Mouse (Mus musculus) neural tube, embryonic 12.5 days (tissue): ENCODE data around the gene Zfp36l1. TPM values are rescaled to one million over a fixed set of nuclear protein-coding genes. Genes with fewer than 3 reads are reported as not detected.

Experiments
- ATAC-seq: fragments of 200-750 bp; cut with Nextera tagmentation; 2 replicates; pipeline ENCODE4 v1.8.0; 2017; ENCODE audit warnings: low read depth, mild to moderate bottlenecking, moderate TSS enrichment, moderate library complexity; ENCODE audit not compliant: low FRiP score
- H3K27ac ChIP-seq: fragments of 300-500 bp; sonication (generic); 2 replicates; pipeline ENCODE4 v1.5.1; 2016
- H3K27me3 ChIP-seq: fragments of 300-500 bp; sonication (generic); replicated peaks from 2 replicates; pipeline ENCODE4 v1.6.1; 2016; ENCODE audit warnings: mild to moderate bottlenecking
- H3K36me3 ChIP-seq: fragments of 300-500 bp; sonication (generic); 2 replicates; pipeline ENCODE4 v1.6.1; 2016; ENCODE audit warnings: mild to moderate bottlenecking
- H3K4me1 ChIP-seq: fragments of 300-500 bp; sonication (generic); 2 replicates; pipeline ENCODE4 v1.6.1; 2016
- H3K4me2 ChIP-seq: fragments of 300-500 bp; sonication (generic); replicated peaks from 2 replicates; pipeline ENCODE4 v1.6.1; 2016; ENCODE audit warnings: mild to moderate bottlenecking
- H3K4me3 ChIP-seq: fragments of 300-500 bp; sonication (generic); 2 replicates; pipeline ENCODE4 v1.5.1; 2016
- H3K9ac ChIP-seq: fragments of 300-500 bp; sonication (generic); 2 replicates; pipeline ENCODE4 v1.6.1; 2016; ENCODE audit warnings: mild to moderate bottlenecking
- H3K9me3 ChIP-seq: fragments of 300-500 bp; sonication (generic); 2 replicates; pipeline ENCODE4 v1.6.1; 2016; ENCODE audit warnings: mild to moderate bottlenecking
- WGBS: fragments of 180-500 bp; shearing (Covaris S2); methylation state at CpG from one replicate; pipeline ENCODE4 v1.1.7; 2016; 5-methylcytosine and 5-hydroxymethylcytosine counted together
- polyA plus RNA-seq: library from polyadenylated mRNA; unstranded; fragments of >200 nt; fragmentation: Nextera tagmentation; extraction: Ambion mirVana; gene quantifications from 2 replicates; pipeline ENCODE4 v1.2.1, GENCODE M21; 2016

Gene Zfp36l1
- polyA plus RNA-seq, 1 experiment from 2014 or later: 73.0 TPM

GRCm38 (mm10) chr12:80127191-80127762 lies 14.5 kb upstream of the Zfp36l1 start:
- Histone ChIP-seq H3K9me3 (no peaks in the 10 kb centered on the region), H3K27me3 (no peaks in the 10 kb centered on the region), H3K4me3 (no peak overlapping the region), H3K4me2 (no peak overlapping the region), H3K4me1 (peaks cover 46% of the 10 kb centered on the region), H3K27ac (no peak overlapping the region), H3K36me3 (0 out of 2 replicates have a peak, but pooled peaks cover 3% of the 10 kb centered on the region), H3K9ac (no peak overlapping the region)
- ATAC-seq: no peak
- 94% methylated on average over 5 of the region's 5 CpGs for WGBS

GRCm38 (mm10) chr12:80125316-80125715 lies 12.5 kb upstream of the Zfp36l1 start:
- no peak overlapping the region for H3K4me2 ChIP-seq
- H3K27me3 ChIP-seq: no peaks in the 10 kb centered on the region
- H3K27ac ChIP-seq: no peak overlapping the region
- no peak overlapping the region for H3K4me3 ChIP-seq
- ATAC-seq: no peak
- no peaks in the 10 kb centered on the region for H3K9me3 ChIP-seq
- 95% methylated on average over 5 of the region's 5 CpGs for WGBS
- peaks cover 27% of the 10 kb centered on the region for H3K4me1 ChIP-seq
- H3K36me3 ChIP-seq: peaks cover 7% of the 10 kb centered on the region; the same call in 1 of the 2 replicates
- no peak overlapping the region for H3K9ac ChIP-seq

- Histone ChIP-seq H3K4me1 (peaks cover 21% of the 10 kb centered on the region), H3K36me3 (peaks cover 12% of the 10 kb centered on the region; the same call in 1 of the 2 replicates), H3K9ac (no peak overlapping the region), H3K27ac (no peak overlapping the region), H3K4me2 (no peak overlapping the region), H3K4me3 (no peak overlapping the region), H3K27me3 (no peaks in the 10 kb centered on the region), H3K9me3 (no peaks in the 10 kb centered on the region)
- 79% methylated on average over 3 of the region's 3 CpGs for WGBS
- ATAC-seq: no peak
Measured at GRCm38 (mm10) chr12:80124756-80125155, 11.9 kb upstream of the Zfp36l1 start.

- peaks cover 14% of the 10 kb centered on the region; the same call in 1 of the 2 replicates for H3K36me3 ChIP-seq
- no peak overlapping the region for H3K27ac ChIP-seq
- H3K4me1 ChIP-seq: peaks cover 16% of the 10 kb centered on the region
- H3K27me3 ChIP-seq: no peaks in the 10 kb centered on the region
- no peak overlapping the region for H3K4me2 ChIP-seq
- ATAC-seq: no peak
- H3K9ac ChIP-seq: no peak overlapping the region
- no peak overlapping the region for H3K4me3 ChIP-seq
- WGBS: 82% methylated on average over 3 of the region's 3 CpGs
- H3K9me3 ChIP-seq: no peaks in the 10 kb centered on the region
Measured at GRCm38 (mm10) chr12:80124211-80124610, 11.4 kb upstream of the Zfp36l1 start.

- H3K4me1 ChIP-seq: peaks cover 16% of the 10 kb centered on the region
- H3K9me3 ChIP-seq: no peaks in the 10 kb centered on the region
- peaks cover 14% of the 10 kb centered on the region; the same call in 1 of the 2 replicates for H3K36me3 ChIP-seq
- H3K27ac ChIP-seq: no peak overlapping the region
- H3K4me3 ChIP-seq: no peak overlapping the region
- no peak overlapping the region for H3K9ac ChIP-seq
- no peaks in the 10 kb centered on the region for H3K27me3 ChIP-seq
- no peak overlapping the region for H3K4me2 ChIP-seq
- WGBS: 56% methylated on average over 4 of the region's 4 CpGs
- no peak for ATAC-seq
Measured at GRCm38 (mm10) chr12:80123227-80123803, 10.5 kb upstream of the Zfp36l1 start.

- H3K27me3 ChIP-seq: no peaks in the 10 kb centered on the region
- H3K9ac ChIP-seq: no peak overlapping the region
- no peak overlapping the region for H3K4me3 ChIP-seq
- whole genome bisulfite sequencing: 83% methylated on average over 1 of the region's 1 CpGs
- no peak overlapping the region for H3K27ac ChIP-seq
- H3K9me3 ChIP-seq: no peaks in the 10 kb centered on the region
- peaks cover 12% of the 10 kb centered on the region; the same call in 1 of the 2 replicates for H3K36me3 ChIP-seq
- ATAC-seq: no peak
- peaks cover 19% of the 10 kb centered on the region for H3K4me1 ChIP-seq
- H3K4me2 ChIP-seq: no peak overlapping the region
Measured at GRCm38 (mm10) chr12:80121438-80121837, 8.6 kb upstream of the Zfp36l1 start.

GRCm38 (mm10) chr12:80118588-80118987 lies 5.8 kb upstream of the Zfp36l1 start:
- Histone ChIP-seq H3K9ac (no peak overlapping the region), H3K4me1 (peaks cover 25% of the 10 kb centered on the region), H3K27ac (no peak overlapping the region), H3K36me3 (peaks cover 11% of the 10 kb centered on the region; the same call in 1 of the 2 replicates), H3K9me3 (no peaks in the 10 kb centered on the region), H3K4me2 (no peak overlapping the region), H3K4me3 (no peak overlapping the region), H3K27me3 (0 out of 2 replicates have a peak, but pooled peaks cover 5% of the 10 kb centered on the region)
- 91% methylated on average over 1 of the region's 1 CpGs for WGBS
- ATAC-seq: no peak

GRCm38 (mm10) chr12:80116206-80117112 lies 3.6 kb upstream of the Zfp36l1 start:
- Histone ChIP-seq H3K36me3 (peaks cover 11% of the 10 kb centered on the region; the same call in 1 of the 2 replicates), H3K4me3 (peak overlapping the region; percentile 63), H3K4me2 (peak overlapping the region; percentile 96), H3K27ac (no peak overlapping the region), H3K4me1 (peaks cover 16% of the 10 kb centered on the region), H3K9ac (peak overlapping the region; percentile 80), H3K9me3 (no peaks in the 10 kb centered on the region), H3K27me3 (0 out of 2 replicates have a peak, but pooled peaks cover 6% of the 10 kb centered on the region)
- ATAC-seq: 0 out of 2 replicates have a peak, but pooled peaks have one; percentile 3
- 32% methylated on average over 18 of the region's 18 CpGs for WGBS

GRCm38 (mm10) chr12:80115863-80116194 lies 3.0 kb upstream of the Zfp36l1 start:
- no peak for ATAC-seq
- Histone ChIP-seq H3K9ac (peak overlapping the region; percentile 80), H3K27me3 (0 out of 2 replicates have a peak, but pooled peaks cover 6% of the 10 kb centered on the region), H3K4me3 (peak overlapping the region; percentile 63), H3K4me2 (peak overlapping the region; percentile 96), H3K4me1 (peaks cover 16% of the 10 kb centered on the region), H3K36me3 (peaks cover 11% of the 10 kb centered on the region; the same call in 1 of the 2 replicates), H3K9me3 (no peaks in the 10 kb centered on the region), H3K27ac (peak overlapping the region; percentile 86)
- WGBS: under 1% methylated on average over 30 of the region's 30 CpGs

- peak overlapping the region; percentile 63 for H3K4me3 ChIP-seq
- H3K9me3 ChIP-seq: no peaks in the 10 kb centered on the region
- peaks cover 8% of the 10 kb centered on the region; the same call in 1 of the 2 replicates for H3K36me3 ChIP-seq
- under 1% methylated on average over 71 of the region's 71 CpGs for WGBS
- H3K4me1 ChIP-seq: peaks cover 18% of the 10 kb centered on the region
- peak overlapping the region; percentile 86 for H3K27ac ChIP-seq
- H3K27me3 ChIP-seq: 0 out of 2 replicates have a peak, but pooled peaks cover 6% of the 10 kb centered on the region
- ATAC-seq: peak; percentile 83
- peak overlapping the region; percentile 80 for H3K9ac ChIP-seq
- peak overlapping the region; percentile 96 for H3K4me2 ChIP-seq
Measured at GRCm38 (mm10) chr12:80115142-80115862, 2.5 kb upstream of the Zfp36l1 start.

GRCm38 (mm10) chr12:80114892-80115141 lies 2.0 kb upstream of the Zfp36l1 start:
- Histone ChIP-seq H3K4me1 (peaks cover 22% of the 10 kb centered on the region), H3K36me3 (peaks cover 8% of the 10 kb centered on the region; the same call in 1 of the 2 replicates), H3K4me2 (peak overlapping the region; percentile 96), H3K27me3 (0 out of 2 replicates have a peak, but pooled peaks cover 6% of the 10 kb centered on the region), H3K4me3 (peak overlapping the region; percentile 63), H3K9ac (peak overlapping the region; percentile 80), H3K9me3 (no peaks in the 10 kb centered on the region), H3K27ac (peak overlapping the region; percentile 86)
- no peak for ATAC-seq
- WGBS: under 1% methylated on average over 8 of the region's 8 CpGs
